Mouse (Mus musculus) frontal cortex, postnatal 14 days (tissue): Measurements from ENCODE around the gene Uhrf2.
"Not testable (repeated sequence)": the region's sequence is repeated elsewhere in the genome, so short reads cannot be mapped to it uniquely, and the experiment has no call there.

Experiments
- DNase-seq, 2 experiments: peaks; one replicate each; pipeline ENCODE4 v3.0.0; 2022; ENCODE audit warnings: low spot score in 2 of 2

Uhrf2 gene

DNA sequence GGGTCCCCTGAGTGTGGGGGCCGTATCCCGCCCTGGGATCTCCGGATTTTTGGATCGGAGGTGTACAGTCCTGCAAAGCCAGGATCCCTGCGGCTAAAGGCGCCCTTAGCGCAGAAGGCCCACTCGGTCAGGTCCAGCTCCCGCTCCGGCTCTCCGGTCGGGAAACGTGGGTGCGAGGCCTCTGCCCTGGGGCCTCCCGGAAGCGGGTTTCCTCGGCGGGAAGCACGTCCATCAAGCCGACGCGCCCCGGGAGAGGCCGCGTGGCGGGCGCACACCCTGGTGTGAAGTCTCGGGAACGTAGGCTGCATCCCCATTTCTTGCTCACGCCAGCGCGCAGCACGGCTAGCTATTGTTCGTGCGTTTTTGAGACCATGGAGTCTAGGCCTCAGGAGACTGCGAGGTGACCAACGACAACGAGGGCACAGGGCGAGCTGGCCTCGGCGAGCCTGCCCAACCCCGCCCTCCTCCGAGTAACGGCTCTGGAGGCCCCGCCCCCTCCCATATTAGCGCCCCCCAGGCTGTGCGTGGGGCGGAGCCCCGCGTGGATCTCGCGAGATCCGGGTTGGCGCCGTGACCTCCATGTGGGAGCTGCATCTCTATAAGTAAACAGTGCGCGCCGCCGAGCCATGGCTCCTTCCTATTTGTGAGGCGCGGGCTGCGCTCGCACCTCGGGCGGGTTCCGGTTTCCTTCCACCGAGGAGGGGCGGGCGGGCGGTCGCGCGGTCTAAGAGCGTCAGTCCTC, at the start of gene Uhrf2:
TSS of gene Uhrf2 (plus strand) at position 620 of the 742 bp plus-strand sequence.
- DNase-seq = peak; percentile 91 to 93

DNA sequence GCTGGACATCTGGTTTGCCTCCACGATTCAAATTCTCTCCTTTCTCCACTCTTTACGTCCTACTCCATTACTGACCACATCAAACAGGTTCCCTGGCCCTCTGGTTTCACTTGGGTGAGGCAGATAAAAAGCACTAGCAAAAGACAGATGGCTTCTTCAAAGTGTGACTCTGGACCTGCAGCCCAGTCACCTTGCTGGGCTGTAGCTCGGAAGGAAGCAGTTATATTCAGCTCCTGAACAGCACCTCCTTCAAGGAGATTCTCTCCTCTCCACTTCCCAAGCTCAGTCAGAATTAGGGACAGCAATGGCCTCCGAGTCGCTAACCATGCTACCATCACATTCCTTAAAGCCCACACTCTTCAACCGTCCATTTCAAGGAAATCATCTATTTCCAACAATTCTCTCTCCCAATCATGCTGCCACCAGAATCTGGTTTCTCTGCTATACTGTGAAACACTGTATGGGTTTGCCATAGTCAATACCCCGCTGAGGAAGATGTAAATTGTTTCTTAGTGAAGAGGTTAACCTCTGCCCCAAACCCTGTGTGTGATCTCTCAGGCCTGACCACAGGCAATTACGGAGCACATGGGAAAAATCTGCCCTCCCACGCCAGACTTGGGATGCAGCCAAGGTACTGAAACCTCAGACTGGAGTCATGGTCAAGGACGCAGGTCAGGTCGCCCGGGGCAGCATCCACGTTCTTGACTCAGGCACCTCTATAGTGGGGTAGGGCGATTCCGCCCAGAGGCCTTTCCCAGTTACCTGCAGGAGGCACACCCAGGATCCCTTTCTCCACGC, 45.9 kb upstream of the Uhrf2 start:
- no peak for DNase-seq

DNA sequence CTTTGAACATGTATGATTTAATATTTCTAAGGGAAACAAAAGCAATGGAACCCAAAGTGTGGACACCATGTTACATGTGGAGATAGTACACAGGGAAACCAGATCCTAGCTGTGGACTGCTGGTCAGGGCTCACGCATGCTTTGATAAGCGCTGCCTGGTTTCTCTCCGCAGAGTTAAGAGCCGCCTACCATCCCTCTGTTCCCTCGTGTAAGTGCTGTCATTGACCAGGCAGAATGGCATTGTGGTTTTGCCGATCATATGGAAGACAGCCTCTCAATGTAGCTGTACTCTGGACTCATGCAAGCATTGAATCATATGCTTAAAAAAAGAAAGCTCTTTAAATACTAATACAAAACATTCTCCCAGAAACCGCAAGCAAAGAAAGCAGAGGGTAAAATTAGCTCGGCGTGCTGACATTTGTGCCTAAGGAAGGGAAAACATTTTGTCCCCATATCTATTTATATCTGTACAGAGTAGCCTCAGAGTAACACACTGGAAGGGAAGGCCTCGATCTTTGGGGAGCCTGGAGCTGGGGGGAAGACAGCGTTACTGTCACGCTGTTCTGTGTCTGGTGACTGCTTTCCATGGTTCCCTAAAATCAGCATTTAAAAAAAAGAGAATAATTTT, 43.7 kb upstream of the Uhrf2 start:
- no peak for DNase-seq

DNA sequence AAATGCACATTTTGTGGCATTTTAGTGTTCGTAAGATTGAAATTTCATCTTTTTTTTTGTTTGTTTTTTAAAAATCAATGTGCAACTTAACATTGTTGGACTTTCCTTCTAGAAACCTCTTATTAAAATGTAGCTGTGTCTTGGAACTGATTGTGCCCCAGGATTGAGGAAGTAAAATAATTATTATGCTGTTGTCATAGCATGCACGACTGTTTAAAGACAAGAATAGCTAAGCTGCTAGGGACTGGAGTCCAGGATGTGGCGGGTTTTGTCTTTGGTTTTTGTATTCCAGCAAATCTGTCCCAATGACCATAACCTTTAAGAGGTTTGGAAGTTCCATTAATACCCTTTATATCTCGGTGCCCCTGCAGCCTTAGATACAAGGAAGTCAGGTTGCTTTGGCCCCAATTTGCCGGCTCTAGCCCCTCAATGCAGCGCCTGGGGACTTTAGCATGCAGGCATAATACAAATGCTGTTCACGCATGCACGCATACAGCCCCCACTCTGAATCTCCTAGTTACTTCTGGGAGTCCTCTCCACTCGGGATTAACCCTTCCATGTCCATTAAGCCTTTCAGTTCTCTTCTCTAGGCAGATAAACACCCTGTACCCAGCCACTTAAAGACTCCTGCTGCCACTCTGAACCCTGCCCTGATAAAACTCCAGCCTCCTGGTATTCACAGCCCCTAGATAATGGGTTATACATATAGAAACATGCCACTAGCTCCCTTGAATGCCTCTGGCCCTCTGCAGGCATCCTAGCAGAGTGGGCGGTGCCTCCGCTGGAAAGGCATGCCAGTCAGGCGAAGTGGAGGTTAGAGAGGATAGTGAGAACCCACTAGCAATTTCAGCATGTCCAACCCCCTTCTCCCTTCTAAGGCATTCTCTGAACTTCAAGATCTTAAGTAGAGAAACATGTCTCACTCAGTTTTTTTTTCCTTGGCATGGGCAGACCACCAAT, 29.6 kb upstream of the Uhrf2 start:
- DNase-seq = no peak

DNA sequence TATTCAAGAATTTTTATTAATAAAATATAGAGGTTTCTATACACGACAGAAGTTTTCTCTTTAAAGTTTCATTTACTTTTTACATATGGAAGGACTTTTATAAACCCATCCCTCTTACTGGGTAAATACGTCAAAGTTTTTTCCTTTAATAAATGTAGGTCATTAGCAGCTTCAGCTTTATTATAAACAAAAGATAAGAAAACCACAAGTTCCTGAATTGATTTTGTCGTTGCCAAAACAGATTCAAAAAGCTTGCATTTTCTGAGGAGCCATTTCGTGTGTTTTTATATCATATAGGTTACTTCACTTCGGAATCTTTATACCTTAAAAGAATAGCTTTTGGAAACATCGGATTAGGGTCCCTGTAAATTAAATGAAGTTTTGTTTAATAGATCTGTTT, 28.8 kb upstream of the Uhrf2 start:
- no peak for DNase-seq

DNA sequence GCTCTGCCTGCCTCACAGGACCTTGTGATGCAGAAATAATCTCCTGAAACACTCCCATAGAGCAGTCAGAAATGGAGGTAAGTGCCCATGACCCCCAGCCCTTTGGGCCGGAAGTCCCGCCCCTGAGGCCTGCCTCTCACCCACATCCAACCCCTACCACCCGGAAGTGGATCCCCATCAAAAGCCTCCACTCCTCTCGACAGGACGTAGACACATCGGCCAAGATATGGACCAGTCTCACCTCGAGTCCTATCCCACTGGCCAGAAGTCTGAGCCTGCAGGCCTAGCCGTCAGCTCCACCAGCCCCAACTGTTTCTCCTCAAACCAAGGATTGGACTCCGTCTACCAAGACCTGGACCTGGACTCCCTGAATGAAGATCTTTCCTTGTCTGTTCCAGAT, 26.7 kb upstream of the Uhrf2 start, which contains the start of gene Trpd52l3:
TSS of gene Trpd52l3 (plus strand) at position 170 of the 400 bp plus-strand sequence.
- no peak for DNase-seq

DNA sequence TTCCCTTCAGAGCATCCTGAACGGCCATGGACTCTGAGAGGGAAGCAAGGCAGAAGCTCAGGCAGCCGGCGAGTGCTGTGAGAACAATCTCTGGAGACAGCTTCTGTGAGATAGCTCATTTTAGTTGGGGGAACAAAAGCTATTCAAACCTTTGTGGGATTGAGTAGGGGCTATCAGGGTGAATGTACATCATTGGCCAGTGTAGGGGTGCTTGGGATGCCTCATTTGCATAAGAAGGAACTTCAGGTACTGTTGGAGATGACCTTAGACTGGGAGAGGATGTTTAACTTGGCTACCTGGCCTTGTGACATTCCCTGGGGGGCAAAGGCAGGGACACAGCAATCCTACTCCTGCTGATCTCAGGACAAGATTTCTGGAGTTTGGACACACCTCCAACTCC, 23.9 kb upstream of the Uhrf2 start:
- no peak for DNase-seq

DNA sequence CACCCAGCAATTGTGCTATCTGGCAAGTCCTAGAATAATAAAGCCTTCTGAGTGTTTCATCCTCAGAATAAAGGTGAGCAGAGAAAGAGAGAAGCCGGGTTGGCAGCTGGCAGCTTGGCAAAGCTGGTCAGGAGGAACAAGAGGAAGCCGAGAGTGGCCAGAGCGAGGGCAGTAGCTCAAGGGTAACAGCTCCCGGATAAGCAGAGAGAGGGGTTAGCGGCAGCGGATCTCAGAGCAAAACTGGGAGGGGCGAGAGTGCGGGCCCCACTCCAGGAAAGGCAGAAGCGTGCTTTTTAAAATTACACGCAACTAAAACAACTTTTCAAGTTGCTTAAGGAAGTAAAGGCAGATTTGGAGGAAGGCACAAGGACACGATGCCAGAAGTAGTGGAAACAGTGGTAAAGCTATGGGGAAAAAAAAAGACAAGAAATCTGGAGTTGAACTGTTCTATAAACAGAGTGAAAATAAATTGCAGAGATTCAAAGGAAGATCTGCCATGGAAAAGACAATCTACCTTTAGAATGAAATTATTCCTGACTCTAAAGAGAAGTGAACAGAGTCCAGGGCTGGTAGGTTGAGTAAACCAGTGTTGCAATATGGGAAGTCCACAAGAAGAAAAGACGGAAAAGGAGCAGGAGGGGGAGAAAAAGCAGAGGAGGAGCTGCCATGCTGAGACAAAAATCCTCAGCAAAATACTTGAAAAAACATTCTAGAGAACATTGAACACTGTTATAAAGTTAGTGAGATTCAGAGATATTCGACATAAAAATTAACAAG, 19.6 kb upstream of the Uhrf2 start:
- DNase-seq = no peak

DNA sequence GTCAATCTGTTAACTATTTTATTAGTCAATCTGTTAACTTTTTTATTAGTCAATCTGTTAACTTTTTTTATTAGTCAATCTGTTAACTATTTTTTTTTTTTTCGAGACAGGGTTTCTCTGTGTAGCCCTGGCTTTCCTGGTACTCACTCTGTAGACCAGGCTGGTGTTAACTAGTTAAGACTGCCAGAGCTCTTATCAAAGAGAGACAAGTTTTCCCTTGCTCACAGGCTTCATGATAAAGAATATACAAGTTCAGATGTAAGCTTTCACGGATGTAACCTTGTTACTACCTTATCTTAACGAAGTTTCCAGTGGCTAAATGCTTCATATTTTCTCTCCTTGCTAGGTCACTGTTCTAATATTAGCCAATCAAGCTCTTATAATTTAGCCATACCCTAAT, 16.0 kb upstream of the Uhrf2 start:
- no peak for DNase-seq

DNA sequence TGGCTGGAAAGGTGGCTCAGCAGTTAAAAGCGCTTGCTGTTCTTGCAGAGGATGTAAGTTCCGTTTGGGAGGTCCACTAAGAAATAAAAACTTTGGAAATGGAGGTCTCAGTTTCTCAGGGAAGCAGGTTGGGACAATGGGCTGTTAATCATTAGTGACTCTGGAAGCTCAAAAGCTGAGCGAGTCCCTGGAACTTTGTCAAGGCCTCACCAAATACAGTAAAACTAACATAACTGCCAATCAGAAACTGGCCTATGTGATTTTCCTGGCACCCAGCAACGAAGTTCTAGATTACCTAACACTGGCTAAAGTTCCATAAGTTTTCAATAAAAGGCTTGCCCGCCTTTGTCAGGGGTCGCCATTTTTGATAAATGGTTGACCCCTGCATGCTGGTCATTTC, 14.2 kb upstream of the Uhrf2 start:
- no peak for DNase-seq

DNA sequence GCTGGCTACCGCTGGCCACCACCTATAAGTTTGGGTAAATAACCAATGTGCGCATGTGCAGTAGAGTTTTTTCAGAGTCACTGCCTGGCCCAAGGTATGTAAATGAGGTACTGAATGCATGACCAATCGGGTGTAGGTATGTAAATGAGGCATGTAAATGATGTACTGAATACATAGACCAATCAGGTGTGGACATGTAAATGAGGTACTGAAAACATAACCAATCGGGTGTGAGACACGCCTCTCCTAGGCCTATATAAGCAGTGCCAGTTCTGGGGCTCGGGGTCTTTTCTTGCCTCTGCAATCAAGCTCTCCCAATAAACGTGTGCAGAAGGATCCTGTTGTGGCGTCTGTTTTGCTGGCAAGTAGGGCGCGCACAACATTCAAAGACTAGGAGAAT, 6.9 kb upstream of the Uhrf2 start:
- DNase-seq = not testable (repeated sequence)

DNA sequence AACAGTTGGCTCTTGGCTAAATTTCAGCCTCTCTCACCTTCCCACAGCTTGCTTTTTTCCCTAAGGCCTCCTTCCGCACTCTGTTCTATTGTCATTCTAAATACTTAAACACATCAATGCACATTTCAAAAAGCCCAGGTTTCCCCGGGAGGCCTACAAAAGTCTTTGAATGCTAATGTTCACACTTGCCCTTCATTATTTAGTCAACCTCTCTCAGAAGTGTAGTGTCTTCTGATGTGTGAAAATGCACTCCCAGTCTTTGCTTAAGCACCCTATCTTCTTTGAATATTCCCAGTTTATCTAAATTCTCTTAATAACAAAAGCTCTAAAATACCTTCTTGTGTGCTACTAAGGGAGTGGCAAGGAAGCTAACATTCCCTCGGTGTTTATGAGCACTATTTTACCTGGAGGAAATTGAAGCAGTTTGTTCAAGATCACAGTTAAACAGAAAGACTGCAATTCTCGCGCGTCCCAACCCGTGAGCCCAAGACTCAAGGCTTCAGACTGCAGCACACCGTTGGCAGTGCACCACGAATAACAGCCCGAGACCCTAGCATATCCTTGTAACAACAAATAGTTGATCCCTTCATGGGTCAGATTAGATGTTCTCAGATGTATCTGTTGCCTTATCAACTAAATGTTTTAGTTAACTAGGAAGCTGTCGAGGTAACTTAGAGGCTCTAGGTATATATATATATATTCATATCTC, 1.2 kb upstream of the Uhrf2 start:
- no peak for DNase-seq

DNA sequence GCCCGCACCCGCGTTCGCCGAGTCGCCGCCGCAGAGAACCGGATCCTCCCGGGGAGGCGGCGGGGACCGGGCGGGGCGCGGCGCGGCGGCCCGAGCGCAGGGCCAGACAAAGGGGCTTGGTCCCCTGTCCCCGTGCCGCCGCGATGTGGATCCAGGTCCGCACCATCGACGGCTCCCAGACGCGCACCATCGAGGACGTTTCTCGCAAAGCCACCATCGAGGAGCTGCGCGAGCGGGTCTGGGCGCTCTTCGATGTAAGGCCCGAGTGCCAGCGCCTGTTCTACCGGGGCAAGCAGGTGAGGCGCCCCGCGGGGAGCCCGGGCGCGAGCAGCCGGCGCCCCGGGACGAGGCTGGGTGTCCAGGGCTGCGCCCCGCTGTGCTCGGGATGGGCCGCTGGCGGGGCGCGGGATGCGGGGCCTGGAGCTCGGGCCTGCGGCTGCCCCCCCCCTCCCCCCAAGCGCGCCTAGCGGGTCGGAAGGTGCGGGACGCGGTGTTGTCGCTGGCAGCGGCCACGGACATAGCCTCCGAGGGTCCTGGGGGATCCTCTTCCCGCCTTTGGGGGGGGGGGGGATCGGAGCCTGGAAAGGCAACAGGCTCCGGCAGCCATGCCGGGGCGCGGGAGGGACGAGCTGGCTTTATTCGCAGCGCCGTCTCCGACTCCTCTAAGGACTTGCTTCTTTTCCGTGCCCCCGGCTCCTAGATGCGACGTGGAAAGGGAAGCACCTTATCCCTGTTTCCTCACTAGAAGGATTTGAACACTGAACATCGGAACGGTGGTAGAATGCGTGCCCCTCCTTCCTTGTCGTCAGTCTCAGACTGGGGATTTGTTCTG, 539 bp downstream of the Uhrf2 start:
- peak in 1 of 2 experiments; percentile 16 for DNase-seq

DNA sequence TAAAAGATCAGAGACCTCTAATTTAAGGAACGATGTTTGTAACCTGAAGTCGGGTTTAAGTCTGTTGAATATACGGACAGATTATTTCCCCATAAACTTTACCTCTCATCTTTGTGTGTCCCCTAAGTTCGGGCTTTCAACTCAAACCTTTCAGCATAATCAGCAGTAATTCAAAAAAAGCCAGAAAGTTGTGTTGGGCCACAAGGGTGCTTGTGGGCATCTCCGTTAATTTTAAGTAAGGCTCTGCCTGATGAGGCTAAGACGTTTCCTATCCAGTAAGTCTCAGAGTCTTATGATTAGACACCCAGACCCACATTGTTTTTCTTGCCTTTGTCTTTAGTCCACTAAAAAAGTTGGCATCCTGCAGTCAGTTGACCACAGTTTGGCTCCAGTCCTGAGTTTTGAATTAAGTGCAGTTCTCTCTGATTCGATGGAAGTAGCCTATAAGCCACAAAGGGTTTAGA, 1.2 kb downstream of the Uhrf2 start:
- no peak for DNase-seq

DNA sequence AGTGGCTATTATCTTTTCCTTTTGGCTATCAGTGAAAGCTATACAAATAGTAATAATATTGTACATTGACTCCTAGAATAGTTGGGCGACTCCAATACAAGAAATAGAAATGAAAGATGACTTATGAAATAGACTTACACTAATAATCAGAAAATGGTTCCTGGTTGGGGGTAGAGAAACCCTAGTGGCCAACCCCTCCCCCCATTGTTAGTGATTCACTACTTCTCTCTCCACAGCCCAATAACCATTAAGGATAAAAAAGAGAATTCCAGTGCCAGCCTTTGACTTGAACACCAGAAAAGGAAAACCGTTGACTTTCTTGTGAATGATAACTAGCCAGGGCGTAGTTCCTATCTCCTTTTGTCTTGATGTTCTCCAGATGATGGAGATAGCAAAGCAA, 1.9 kb downstream of the Uhrf2 start:
- DNase-seq = no peak

DNA sequence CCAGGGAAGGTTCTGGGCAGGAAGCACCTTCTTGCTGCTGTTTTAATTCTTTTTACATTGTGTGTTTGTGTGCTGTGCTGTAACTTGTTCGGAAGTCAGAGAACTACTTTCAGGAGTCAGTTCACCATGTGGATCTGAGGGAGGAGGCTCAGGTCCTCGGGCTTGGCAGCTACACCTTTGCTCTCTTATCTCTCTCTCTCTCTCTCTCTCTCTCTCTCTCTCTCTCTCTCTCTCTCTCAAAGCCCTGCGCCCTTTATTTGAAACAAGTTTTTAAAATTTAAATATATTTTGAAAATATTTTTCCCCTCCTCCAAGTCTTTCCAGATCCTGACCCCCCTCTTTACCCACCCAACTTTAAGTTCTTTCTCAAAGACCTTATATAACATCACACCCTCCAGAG, 5.0 kb downstream of the Uhrf2 start:
- no peak for DNase-seq

DNA sequence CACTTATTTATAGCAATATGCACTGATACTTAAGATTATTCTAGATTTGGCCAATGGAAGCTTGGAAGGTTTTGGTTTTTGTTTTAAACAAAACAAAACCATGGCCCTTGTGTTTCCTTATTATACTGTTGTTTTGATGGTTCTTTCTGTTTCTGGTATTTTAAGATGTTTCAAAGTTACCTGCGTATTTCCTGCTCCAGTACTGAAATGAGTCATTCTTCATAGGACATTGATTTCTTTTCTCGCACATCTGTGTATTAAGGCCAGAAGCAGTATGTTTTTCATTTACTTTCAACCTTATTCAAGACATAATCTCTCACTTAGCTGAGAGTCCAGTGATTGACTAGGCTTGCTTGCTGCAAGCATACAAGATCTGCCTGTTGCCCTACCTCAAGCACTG, 13.4 kb downstream of the Uhrf2 start:
- DNase-seq = no peak

DNA sequence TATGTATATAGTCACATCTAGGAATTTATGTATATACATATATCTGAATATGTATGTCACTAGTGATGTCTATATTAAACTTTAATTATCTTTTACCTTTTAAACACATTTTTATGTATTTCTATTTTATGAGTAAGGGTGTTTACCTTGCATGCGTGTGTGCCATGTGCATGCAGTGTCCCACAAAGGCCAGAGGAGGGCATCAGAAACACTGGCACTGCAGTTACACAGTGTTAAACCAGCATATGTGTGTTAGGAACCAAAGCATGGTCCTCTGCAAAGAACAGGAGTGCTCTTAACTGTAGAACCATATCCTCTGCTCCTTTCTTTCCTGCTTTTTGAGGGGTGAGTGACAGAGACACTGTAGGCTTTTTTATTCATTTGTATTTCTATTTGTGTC, 14.3 kb downstream of the Uhrf2 start:
- DNase-seq = no peak

DNA sequence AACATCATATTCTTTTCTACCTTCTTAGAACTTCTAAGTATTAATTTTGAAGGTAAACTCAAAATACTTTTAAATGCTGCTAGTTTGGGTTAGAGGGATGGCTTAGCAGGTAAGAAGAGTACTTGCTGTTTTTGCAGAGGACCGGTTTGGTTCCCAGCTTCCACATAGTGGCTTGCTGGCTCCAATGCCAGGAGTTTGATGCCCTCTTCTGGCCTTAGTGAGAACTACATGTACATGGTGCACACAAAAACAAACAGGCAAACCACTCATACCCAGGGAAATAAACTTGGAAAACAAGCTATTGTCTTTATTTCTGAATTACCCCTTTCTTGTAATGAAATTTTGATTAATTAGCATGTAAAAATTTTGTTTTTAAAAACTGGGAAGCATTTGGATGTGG, 15.5 kb downstream of the Uhrf2 start:
- DNase-seq = no peak
